Mouse (Mus musculus) olfactory bulb, adult 2 months (tissue): ENCODE results near the gene Mog.

Experiments
- CTCF ChIP-seq: fragments of 200-500 bp; IDR thresholded peaks from 2 replicates; pipeline ENCODE4 v1.5.1; 2012; ENCODE audit warnings: low read depth, mild to moderate bottlenecking, low read length, moderate library complexity; ENCODE audit not compliant: insufficient read depth
- POLR2A ChIP-seq: fragments of 200-500 bp; IDR thresholded peaks from 2 replicates; pipeline ENCODE4 v1.6.1; 2012; ENCODE audit warnings: mild to moderate bottlenecking, low read depth, low read length, moderate library complexity; ENCODE audit not compliant: insufficient read depth

- TF ChIP-seq POLR2A (no peak), CTCF (no peak)
Observed at GRCm38 (mm10) chr17:37027486-37027885, 4.3 kb upstream of the Mog start.
